Mouse (Mus musculus) midbrain, embryonic 11.5 days (tissue): Measurements from ENCODE around the gene Sptbn1. TPM values are rescaled to one million over a fixed set of nuclear protein-coding genes. Genes with fewer than 3 reads are reported as not detected.

Source experiments
- ATAC-seq: fragments of 200-750 bp; cut with Nextera tagmentation; 2 replicates; pipeline ENCODE4 v1.8.0; 2017; ENCODE audit warnings: moderate TSS enrichment, moderate library complexity; ENCODE audit not compliant: low FRiP score
- DNase-seq: peaks from one replicate; pipeline ENCODE4 v3.0.0; 2015; ENCODE audit warnings: low spot score; ENCODE audit errors: missing footprints
- H3K27ac ChIP-seq: fragments of 300-500 bp; sonication (generic); 2 replicates; pipeline ENCODE4 v1.5.1; 2014; ENCODE audit warnings: low read depth, low read length
- H3K27me3 ChIP-seq: fragments of 300-500 bp; sonication (generic); 2 replicates; pipeline ENCODE4 v1.6.1; 2014; ENCODE audit warnings: mild to moderate bottlenecking, low read length, moderate library complexity, mixed read lengths; ENCODE audit not compliant: control insufficient read depth, insufficient read depth
- H3K36me3 ChIP-seq: fragments of 300-500 bp; sonication (generic); 2 replicates; pipeline ENCODE4 v1.6.1; 2014; ENCODE audit warnings: mild to moderate bottlenecking, low read length, moderate library complexity, mixed read lengths; ENCODE audit not compliant: control insufficient read depth, insufficient read depth
- H3K4me1 ChIP-seq: fragments of 300-500 bp; sonication (generic); 2 replicates; pipeline ENCODE4 v1.6.1; 2014; ENCODE audit warnings: low read length; ENCODE audit not compliant: control insufficient read depth, insufficient read depth
- H3K4me2 ChIP-seq: fragments of 300-500 bp; sonication (generic); 2 replicates; pipeline ENCODE4 v1.6.1; 2014; ENCODE audit warnings: mild to moderate bottlenecking, moderate library complexity
- H3K4me3 ChIP-seq: fragments of 300-500 bp; sonication (generic); 2 replicates; pipeline ENCODE4 v1.5.1; 2014; ENCODE audit warnings: low read depth, low read length
- H3K9ac ChIP-seq: fragments of 300-500 bp; sonication (generic); 2 replicates; pipeline ENCODE4 v1.6.1; 2014; ENCODE audit warnings: low read length
- H3K9me3 ChIP-seq: fragments of 300-500 bp; sonication (generic); 2 replicates; pipeline ENCODE4 v1.6.1; 2016; ENCODE audit warnings: low read length; ENCODE audit not compliant: control insufficient read depth
- WGBS: fragments of 180-500 bp; shearing (Covaris S2); extraction: QIAGEN DNeasy Blood & Tissue Kit; methylation state at CpG from one replicate; pipeline ENCODE4 v1.1.7; 2014; 5-methylcytosine and 5-hydroxymethylcytosine counted together
- polyA plus RNA-seq: library from polyadenylated mRNA; unstranded; fragments of >200 nt; fragmentation: Nextera tagmentation; extraction: Ambion mirVana; gene quantifications from 2 replicates; pipeline ENCODE4 v1.2.1, GENCODE M21; 2014

The Sptbn1 gene
- polyA plus RNA-seq, 1 experiment from 2014 or later = 86.2 TPM

- Histone ChIP-seq H3K4me2 (no peak overlapping the region), H3K4me1 (no peaks in the 10 kb centered on the region), H3K36me3 (peaks cover 13% of the 10 kb centered on the region), H3K4me3 (no peak overlapping the region), H3K27ac (no peak overlapping the region), H3K27me3 (no peaks in the 10 kb centered on the region), H3K9ac (no peak overlapping the region), H3K9me3 (no peaks in the 10 kb centered on the region)
- 88% methylated on average over 2 of the region's 2 CpGs for WGBS
- ATAC-seq = no peak
- no peak for DNase-seq
Observed at GRCm38 (mm10) chr11:30113631-30114030, 154.3 kb downstream of the Sptbn1 start.

GRCm38 (mm10) chr11:30110634-30111033, 157.3 kb downstream of the Sptbn1 start:
- no peak overlapping the region for H3K4me3 ChIP-seq
- H3K9me3 ChIP-seq = no peaks in the 10 kb centered on the region
- no peak overlapping the region for H3K9ac ChIP-seq
- ATAC-seq = no peak
- no peaks in the 10 kb centered on the region for H3K4me1 ChIP-seq
- H3K36me3 ChIP-seq = peaks cover 2% of the 10 kb centered on the region
- WGBS = 94% methylated on average over 7 of the region's 7 CpGs
- no peak for DNase-seq
- no peak overlapping the region for H3K27ac ChIP-seq
- H3K4me2 ChIP-seq = no peak overlapping the region
- no peaks in the 10 kb centered on the region for H3K27me3 ChIP-seq

GRCm38 (mm10) chr11:30104177-30104576, 163.8 kb downstream of the Sptbn1 start:
- no peak overlapping the region for H3K4me3 ChIP-seq
- ATAC-seq = no peak
- H3K27me3 ChIP-seq = no peaks in the 10 kb centered on the region
- 95% methylated on average over 10 of the region's 10 CpGs for WGBS
- no peaks in the 10 kb centered on the region for H3K4me1 ChIP-seq
- no peak overlapping the region for H3K9ac ChIP-seq
- H3K27ac ChIP-seq = no peak overlapping the region
- peaks cover 5% of the 10 kb centered on the region; the same call in 1 of the 2 replicates for H3K36me3 ChIP-seq
- H3K9me3 ChIP-seq = no peaks in the 10 kb centered on the region
- DNase-seq = no peak
- no peak overlapping the region for H3K4me2 ChIP-seq

GRCm38 (mm10) chr11:30102594-30102993, 165.4 kb downstream of the Sptbn1 start:
- no peak for ATAC-seq
- Histone ChIP-seq H3K36me3 (peaks cover 5% of the 10 kb centered on the region; the same call in 1 of the 2 replicates), H3K4me2 (no peak overlapping the region), H3K9ac (no peak overlapping the region), H3K4me1 (no peaks in the 10 kb centered on the region), H3K4me3 (no peak overlapping the region), H3K27ac (no peak overlapping the region), H3K27me3 (no peaks in the 10 kb centered on the region), H3K9me3 (no peaks in the 10 kb centered on the region)
- DNase-seq = peak; percentile 75
- WGBS = 81% methylated on average over 2 of the region's 2 CpGs

- no peak overlapping the region for H3K4me2 ChIP-seq
- no peak for ATAC-seq
- no peaks in the 10 kb centered on the region for H3K9me3 ChIP-seq
- H3K27ac ChIP-seq = no peak overlapping the region
- H3K9ac ChIP-seq = no peak overlapping the region
- H3K4me3 ChIP-seq = no peak overlapping the region
- DNase-seq = peak; percentile 39
- no peaks in the 10 kb centered on the region for H3K4me1 ChIP-seq
- WGBS = 89% methylated on average over 1 of the region's 1 CpGs
- H3K27me3 ChIP-seq = no peaks in the 10 kb centered on the region
- peaks cover 5% of the 10 kb centered on the region; the same call in 1 of the 2 replicates for H3K36me3 ChIP-seq
Observed at GRCm38 (mm10) chr11:30101796-30102195, 166.2 kb downstream of the Sptbn1 start.

GRCm38 (mm10) chr11:30101162-30101561, 166.8 kb downstream of the Sptbn1 start:
- Histone ChIP-seq H3K4me2 (no peak overlapping the region), H3K4me1 (no peaks in the 10 kb centered on the region), H3K9ac (no peak overlapping the region), H3K27me3 (no peaks in the 10 kb centered on the region), H3K4me3 (no peak overlapping the region), H3K36me3 (peaks cover 3% of the 10 kb centered on the region; the same call in 1 of the 2 replicates), H3K27ac (no peak overlapping the region), H3K9me3 (no peaks in the 10 kb centered on the region)
- no peak for DNase-seq
- WGBS = 93% methylated on average over 2 of the region's 2 CpGs
- ATAC-seq = no peak

- H3K4me2 ChIP-seq = no peak overlapping the region
- no peaks in the 10 kb centered on the region for H3K9me3 ChIP-seq
- no peak overlapping the region for H3K4me3 ChIP-seq
- ATAC-seq (no peak), DNase-seq (peak; percentile 23)
- peaks cover 3% of the 10 kb centered on the region; the same call in 1 of the 2 replicates for H3K36me3 ChIP-seq
- H3K27me3 ChIP-seq = no peaks in the 10 kb centered on the region
- no peaks in the 10 kb centered on the region for H3K4me1 ChIP-seq
- no peak overlapping the region for H3K27ac ChIP-seq
- WGBS = 93% methylated on average over 6 of the region's 6 CpGs
- no peak overlapping the region for H3K9ac ChIP-seq
Observed at GRCm38 (mm10) chr11:30099916-30100315, 168.1 kb downstream of the Sptbn1 start.

- ATAC-seq (no peak), DNase-seq (no peak)
- Histone ChIP-seq H3K27ac (no peak overlapping the region), H3K27me3 (no peaks in the 10 kb centered on the region), H3K4me2 (no peak overlapping the region), H3K4me3 (no peak overlapping the region), H3K9ac (no peak overlapping the region), H3K36me3 (no peaks in the 10 kb centered on the region), H3K4me1 (no peaks in the 10 kb centered on the region), H3K9me3 (no peaks in the 10 kb centered on the region)
- WGBS = 88% methylated on average over 5 of the region's 6 CpGs
Observed at GRCm38 (mm10) chr11:30095212-30095773, 172.7 kb downstream of the Sptbn1 start.

GRCm38 (mm10) chr11:30091892-30092291, 176.1 kb downstream of the Sptbn1 start:
- Histone ChIP-seq H3K9me3 (no peaks in the 10 kb centered on the region), H3K4me2 (no peak overlapping the region), H3K4me1 (no peaks in the 10 kb centered on the region), H3K4me3 (no peak overlapping the region), H3K9ac (no peak overlapping the region), H3K27ac (no peak overlapping the region), H3K27me3 (no peaks in the 10 kb centered on the region), H3K36me3 (no peaks in the 10 kb centered on the region)
- DNase-seq (peak; percentile 67), ATAC-seq (no peak)
- WGBS = 55% methylated on average over 4 of the region's 4 CpGs
